Mouse (Mus musculus): Measurements from ENCODE around the gene Prf1. TPM values are rescaled to one million over a fixed set of nuclear protein-coding genes. Genes with fewer than 3 reads are reported as not detected.

The Prf1 gene
- total RNA-seq, 2 experiments from 2014 or later = not detected

DNA sequence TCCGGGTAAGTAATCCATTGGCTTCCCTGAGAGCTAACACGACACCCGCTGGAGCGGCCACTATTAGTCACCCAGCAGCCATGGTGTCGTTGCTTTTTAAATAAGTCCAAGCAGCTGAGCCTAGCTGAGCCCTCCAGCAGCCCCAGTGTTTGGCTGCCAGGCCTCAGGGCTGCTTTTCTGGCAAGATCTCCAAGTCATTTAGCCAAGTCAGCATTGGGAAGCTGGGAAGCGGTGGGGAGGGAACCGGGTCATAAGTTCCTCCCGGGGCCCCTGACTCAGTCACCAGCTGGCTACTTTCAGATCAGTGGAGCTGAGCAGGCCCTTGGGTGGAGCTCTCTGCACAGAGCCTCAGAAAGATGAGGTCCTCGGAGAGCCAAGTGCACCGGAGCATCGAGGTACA, 12.4 kb upstream of the Prf1 start:
- DNase-seq (ENCODE audit: extremely low spot score in 1 of 2, low spot score in 1 of 2) = no peak

DNA sequence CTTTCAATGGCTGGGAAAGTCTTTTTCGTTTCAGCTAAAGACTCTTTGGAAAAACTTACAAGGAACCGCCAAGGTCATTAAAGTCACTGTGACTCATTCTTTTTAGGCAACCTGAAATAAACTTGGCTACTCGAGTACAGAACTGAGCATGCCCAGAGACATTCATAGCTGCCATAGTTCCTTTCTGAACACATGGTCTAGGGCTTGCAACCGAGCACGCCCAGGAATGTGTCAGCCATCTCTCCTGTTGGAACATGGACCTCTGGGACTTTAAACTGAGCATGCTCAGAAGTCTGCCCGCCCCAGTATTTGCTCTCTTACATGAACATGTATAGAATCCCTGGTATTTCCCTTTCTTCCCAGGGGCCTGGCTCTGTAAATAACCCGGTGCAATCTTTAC, 11.4 kb upstream of the Prf1 start:
- DNase-seq (ENCODE audit: extremely low spot score in 1 of 2, low spot score in 1 of 2) = no peak

DNA sequence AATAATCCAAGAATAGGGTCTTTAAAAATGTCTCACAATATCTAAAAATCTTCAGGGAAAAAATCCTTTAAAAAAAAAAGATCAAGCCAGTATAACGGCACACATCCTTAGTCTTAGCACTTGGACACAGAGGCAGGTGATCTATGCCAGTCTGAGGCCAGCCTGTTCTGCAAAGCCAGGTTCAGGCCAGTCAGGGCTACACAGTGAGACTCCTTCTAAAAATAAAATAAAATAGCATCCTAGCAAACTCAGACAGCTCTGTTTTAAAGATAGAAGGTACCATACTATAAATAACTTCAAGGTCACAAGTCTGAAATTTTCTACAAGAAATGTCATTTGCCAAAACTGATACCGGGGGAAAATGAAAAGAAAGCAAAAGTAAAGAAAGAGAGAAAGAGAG, 7.6 kb upstream of the Prf1 start:
- no peak for DNase-seq (ENCODE audit: extremely low spot score in 1 of 2, low spot score in 1 of 2)

DNA sequence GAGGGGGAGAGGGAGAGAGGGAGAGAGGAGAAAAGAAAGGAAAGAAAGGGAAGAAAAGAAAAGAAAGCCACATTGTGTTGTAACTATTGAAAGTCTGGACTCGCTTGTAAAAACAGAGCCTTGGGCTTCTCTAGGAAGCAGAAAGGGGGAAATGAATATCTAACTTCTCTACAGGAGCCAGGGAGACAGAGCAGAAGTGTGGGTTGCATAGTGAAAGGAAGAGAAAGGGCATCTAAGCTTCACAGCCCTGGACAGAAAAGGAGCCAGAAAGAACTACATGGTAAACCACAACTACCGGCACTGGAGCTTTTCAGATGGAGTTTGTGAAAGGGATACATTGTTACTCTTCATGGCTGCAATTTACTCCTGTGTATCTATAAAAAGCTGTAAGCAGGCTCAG, 7.2 kb upstream of the Prf1 start:
- no peak for DNase-seq (ENCODE audit: extremely low spot score in 1 of 2, low spot score in 1 of 2)

DNA sequence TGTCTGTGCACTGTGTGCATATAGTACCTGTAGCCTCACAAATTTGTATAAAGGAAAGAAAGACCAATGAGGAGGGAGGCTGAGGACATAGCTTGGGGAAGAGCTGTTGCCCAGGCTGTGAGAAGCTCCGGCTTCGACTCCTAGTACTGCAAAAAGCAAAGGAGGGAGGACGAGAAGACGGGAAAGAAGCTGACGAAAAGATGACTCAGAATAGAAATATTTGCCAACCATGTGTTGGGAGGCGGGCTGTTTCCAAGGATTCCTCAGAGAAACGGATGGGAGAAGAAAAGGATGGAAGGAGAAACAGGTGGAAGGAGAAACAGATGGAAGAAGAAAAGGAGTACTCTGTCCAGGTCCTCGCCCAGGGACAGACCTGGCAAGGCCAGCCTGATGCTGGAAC, 3.4 kb upstream of the Prf1 start:
- DNase-seq (ENCODE audit: extremely low spot score in 1 of 2, low spot score in 1 of 2) = no peak

DNA sequence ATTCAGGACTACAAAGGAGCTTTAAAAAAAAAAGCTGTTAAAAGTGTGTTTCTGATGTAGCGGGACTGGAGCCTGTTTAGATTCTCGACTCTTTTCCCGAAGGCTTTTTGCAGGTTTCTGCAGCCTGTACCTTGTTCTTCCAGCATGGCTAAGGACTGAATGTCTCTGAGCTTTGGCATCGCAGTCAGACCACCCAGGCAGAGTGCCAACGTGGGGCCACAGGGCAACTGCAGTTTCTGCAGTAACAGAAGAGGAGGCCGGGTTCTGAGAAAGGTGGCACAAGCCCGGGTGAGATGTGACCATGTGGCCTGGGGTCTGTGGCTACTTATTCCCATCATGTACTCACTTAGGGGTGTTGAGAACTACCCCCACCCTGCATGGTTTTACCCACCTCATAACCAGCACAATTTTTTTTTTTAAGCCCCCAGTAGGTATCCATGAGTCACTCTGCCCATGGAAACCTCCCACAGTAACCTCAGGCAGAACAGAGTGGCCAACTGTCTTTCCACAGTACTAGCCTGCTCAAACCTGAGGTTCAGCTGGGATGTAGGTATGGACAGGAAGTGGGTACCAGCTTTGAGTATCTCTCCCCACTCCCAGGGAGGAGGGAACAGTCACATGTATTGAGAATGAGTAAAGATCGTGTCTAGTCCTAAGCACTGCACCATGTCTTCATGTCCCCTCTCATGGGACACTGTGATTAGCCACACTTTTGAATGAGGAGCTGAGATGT, 754 bp upstream of the Prf1 start:
- no peak for DNase-seq (ENCODE audit: extremely low spot score in 1 of 2, low spot score in 1 of 2)

DNA sequence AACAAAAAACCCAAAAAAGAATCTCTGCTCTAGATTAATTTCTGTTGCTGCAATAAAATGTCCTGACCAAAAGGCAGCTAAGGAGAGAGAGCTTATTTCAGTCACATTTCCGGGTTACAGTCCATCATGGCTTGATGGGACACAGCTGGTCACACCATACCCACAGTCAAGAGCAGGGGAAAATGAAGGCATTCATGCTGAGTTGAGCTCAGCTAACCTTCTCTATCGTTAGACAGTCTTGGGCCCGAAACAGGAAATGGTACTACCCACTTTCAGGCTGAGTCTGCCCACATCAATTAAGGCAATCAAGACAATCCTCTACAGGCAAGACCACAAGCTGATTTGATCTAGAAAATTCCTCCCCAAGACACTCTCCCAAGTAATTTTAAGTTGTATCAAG, 3.4 kb downstream of the Prf1 start:
- no peak for DNase-seq (ENCODE audit: extremely low spot score in 1 of 2, low spot score in 1 of 2)

DNA sequence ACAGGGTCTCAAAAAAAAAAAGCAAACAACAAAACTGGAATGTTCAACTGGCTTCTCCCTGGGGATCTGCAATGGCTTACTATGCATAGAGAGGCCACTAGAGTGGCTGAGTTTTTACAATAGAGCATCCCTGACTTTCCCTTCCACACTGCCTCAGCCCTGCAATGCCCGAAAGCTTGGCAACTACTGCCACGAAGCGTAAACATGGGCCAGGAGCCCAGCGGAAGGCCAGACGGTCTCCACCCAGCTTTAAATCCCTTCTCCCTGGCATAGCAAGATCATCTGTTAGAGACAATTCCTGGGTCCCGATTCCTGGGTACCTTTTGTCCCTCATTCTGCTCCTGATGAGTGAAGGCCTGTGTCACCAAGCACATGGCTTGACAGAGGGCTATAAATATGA, 6.4 kb downstream of the Prf1 start:
- no peak for DNase-seq (ENCODE audit: extremely low spot score in 1 of 2, low spot score in 1 of 2)

DNA sequence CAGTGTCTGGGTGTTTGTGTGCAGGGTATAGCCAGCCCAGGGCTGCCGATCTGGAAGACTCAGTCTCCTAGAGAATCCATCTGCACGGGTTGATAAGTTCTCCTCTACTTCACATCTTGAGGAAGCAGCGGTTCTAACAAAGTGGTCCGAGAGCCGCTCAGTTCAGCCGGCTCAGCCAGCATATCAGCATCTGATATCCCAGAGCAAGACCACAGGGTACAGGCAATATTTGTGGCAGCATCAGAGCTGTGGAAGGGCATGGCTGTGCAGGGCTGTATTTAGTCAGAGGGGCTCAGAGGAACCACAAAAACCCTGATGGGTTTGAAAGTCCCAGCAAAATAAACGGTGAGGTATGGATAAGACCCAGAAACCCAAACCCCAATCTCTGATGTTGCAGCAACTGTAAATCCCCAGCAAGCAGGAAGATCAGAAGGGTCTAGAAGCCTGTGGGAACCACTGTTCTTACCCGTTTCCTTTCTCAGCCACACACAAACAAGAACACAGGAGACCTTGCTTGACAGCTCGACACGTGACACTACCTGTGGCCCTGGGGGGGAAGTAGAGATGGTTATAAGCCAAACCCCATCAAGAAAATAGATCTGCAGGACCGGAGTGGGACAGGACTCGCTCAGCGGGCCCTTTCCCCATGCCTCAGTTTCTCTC, 8.4 kb downstream of the Prf1 start:
- DNase-seq (ENCODE audit: extremely low spot score in 1 of 2, low spot score in 1 of 2) = no peak

DNA sequence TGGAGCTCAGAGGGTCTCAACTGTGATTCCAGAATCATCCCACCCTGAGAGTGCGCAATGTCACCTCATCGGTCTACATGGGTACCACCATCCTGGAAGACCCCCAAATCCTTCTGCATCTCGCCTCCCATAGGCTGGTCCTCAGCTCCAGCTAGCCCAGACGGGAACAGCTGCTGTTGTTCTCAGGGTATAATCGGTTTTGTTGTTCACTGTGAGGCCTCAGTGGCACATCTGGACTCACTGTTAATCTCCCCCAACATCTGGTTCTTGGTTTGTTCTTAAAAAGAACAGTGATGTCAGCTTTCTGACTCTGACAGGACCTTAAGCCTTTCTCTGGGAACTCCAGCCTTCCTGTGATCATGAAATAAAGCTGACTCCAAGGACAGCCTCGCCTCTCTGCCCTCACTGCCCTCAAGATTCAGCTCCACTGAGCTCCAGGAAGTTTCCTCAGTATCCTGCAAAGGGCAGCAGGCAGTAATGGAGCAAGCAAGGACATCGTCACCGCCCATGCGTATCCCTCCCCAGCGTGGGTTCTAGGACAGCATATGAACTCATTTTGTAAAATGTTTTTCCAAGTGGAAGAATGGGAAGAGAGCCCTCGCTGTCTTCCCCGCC, 11.2 kb downstream of the Prf1 start:
- DNase-seq (ENCODE audit: extremely low spot score in 1 of 2, low spot score in 1 of 2) = no peak

DNA sequence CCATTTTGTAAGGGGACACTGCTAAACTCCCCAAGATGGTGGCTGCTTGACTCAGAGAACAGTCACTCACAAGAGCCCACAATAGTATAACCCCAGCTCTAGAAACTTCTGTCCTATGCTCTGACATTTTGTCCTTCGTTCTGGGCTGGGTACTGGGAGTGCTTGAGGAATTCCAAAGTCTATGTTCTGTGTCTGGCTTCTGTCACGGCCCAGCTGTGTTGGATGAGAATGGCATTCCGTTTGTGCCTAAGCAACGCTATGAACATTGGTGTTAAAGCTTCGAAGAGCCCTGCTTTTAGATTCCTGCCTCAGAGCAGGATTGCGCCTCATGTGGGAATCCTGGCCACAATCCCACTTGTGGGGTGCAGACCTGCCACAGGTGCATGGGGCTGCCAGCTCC, 14.5 kb downstream of the Prf1 start:
- no peak for DNase-seq (ENCODE audit: extremely low spot score in 1 of 2, low spot score in 1 of 2)

DNA sequence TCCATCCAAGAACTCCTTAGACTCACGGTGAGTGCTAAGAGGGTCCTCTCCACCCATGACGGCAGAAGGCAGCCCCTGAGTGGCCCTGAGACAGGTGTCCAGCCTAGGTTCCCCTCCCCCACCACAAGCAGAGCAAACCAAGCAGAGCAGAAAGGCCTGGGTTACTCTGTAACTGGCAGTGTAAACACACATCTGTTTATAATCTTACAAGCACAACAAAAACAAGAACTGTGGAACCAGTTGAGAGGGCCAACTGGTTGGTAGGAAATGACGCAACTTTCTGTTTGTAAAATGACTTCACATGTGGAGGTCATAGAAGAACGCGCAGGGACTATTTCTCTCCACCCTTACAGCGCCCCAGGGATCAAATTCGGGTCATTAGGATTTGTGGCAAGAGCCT, 15.1 kb downstream of the Prf1 start:
- no peak for DNase-seq (ENCODE audit: extremely low spot score in 1 of 2, low spot score in 1 of 2)

DNA sequence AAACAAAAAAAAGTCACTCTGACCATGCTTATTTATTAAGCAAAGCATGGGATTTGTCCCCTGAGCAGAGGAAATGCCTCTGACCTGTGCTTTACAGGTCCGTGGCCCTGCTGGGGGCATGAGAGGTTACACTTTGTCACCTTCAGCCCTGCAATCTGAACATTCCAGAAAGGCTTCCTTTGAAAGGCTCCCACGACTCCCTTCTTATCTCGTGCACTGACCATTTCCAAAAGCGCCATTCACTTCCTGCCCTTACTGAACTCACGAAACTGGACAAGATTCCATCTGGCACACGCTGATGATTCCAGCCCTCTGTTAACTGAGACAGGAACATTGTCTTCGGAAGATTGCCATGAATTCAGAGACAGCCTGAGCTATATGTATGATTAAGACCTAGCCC, 16.1 kb downstream of the Prf1 start:
- no peak for DNase-seq (ENCODE audit: extremely low spot score in 1 of 2, low spot score in 1 of 2)

DNA sequence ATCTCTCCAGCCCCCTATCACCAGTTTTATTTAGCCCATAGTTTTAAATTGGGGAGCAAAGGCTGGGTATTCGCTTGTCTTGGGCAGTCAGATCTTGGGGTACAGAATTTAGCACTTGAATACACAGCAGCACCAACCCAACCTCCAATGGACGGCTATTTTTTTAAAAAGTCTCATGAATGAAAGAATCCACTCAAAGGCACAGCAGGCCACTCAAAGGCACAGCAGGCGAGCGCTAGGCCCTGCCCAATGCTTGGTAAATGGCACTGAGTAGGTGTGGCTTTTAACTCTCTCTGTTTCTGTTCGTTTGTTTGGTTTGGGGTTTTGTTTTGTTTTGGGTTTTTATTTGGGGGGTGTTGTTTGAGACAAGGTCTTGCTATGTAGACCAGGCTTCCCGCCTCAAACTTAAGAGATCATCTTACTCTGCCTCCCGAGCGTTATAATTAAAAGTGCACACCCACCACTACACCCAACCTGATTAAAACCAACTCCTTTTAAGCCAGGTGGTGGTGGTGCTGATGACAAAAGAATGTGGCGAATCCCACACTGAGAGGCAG, 17.8 kb downstream of the Prf1 start:
- no peak for DNase-seq (ENCODE audit: extremely low spot score in 1 of 2, low spot score in 1 of 2)

DNA sequence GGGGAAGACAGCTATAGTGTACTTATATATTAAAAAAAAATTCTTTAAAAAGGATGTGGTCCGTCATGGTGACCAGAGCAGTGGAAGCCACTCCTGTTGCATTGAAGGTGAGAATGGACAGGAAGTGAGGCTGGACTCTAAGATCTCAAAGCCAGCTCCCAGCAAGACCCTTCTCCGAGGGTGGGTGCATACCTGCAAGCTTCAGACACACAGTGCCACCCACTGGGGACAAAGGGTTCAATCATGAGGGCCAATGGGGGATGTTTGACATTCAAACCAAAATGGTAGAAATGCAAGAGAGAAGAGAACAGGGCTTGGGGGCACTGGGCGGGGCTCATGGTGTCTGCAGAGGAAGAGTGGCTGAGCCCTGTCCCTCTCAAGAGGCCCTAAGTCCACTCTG, 20.9 kb downstream of the Prf1 start:
- no peak for DNase-seq (ENCODE audit: extremely low spot score in 1 of 2, low spot score in 1 of 2)

DNA sequence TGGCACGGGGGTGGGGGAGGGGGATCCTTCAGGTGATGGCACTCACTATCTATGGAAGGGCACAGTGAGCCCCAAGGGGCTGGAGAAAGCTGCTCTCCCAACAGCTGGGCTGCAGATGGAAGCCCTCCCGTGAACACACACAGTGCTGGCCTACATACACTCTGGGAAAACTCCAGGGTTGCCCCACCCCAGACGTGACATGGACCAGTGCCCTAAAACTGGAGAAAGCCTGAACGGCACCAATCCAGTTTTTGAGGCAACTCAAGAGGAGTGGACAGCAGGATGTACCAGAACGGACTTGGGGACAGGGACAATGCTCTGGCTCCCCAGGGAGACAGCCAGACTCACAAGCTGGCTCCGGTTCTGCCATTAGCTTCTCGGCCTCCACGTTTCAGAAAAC, 27.1 kb downstream of the Prf1 start:
- DNase-seq (ENCODE audit: extremely low spot score in 1 of 2, low spot score in 1 of 2) = no peak

DNA sequence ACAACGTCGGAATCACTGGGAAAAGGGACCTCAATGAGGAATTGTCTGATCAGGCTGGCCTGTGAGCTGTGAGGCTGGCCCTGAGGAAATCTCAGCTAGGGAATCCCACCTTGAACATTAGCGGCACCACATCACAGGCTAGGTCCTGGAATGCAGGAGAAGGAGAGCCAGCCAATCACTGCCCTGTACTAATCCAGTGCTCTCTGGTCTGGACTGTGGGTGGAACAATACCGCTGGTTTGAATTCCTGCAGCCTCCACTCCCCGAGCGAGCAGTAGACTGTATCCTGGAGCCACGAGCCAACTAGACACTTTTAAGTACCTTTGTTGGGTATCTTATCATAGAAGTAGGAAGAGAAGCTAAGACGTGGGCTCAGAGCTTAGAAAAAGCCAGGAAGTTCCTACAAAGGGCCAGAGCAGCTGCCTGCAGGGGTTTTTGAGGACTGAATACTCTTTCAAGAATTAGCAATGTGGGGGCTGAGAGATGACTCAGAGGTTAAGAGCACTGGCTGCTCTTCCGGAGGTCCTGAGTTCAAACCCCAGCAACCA, 28.2 kb downstream of the Prf1 start:
- DNase-seq (ENCODE audit: extremely low spot score in 1 of 2, low spot score in 1 of 2) = no peak

DNA sequence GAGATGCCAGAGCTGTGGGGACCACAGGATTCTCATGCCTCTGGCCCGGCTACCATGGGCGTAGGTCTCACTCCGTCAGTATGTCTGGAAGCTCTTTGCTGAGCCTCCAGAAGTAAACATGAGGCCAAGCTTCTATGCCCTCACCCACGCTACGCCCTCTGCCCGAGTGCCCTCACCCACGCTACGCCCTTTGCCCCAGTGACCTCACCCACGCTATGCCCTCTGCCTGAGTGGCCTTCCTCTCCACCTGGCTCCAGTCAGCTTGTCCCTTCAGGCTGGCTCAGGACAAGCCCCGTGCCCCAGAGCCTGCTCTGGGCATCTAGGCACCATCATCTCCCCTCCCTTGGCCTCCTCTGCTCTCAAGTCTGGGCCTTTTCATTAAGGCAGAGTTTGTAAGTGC, 29.9 kb downstream of the Prf1 start:
- DNase-seq (ENCODE audit: extremely low spot score in 1 of 2, low spot score in 1 of 2) = no peak

DNA sequence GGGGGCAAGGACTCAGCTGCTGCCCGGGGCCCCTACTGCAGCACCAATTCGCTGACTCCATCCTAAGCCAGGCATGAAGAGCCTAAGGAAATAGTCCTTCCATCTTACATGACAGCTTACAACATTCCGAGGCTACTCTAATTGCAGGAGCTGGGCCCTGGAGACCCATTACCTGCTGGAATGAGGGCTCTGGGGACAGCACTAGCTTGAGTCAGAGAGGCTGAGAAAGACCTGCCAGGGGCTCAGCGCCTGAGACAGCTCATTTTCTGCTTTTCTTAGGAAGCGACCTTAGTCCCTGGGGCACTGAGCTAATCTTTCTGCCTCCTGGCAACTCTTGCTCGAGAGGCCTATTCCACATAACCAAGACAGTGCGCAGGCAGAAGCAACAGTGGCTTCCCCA, 31.3 kb downstream of the Prf1 start:
- DNase-seq (ENCODE audit: extremely low spot score in 1 of 2, low spot score in 1 of 2) = no peak

DNA sequence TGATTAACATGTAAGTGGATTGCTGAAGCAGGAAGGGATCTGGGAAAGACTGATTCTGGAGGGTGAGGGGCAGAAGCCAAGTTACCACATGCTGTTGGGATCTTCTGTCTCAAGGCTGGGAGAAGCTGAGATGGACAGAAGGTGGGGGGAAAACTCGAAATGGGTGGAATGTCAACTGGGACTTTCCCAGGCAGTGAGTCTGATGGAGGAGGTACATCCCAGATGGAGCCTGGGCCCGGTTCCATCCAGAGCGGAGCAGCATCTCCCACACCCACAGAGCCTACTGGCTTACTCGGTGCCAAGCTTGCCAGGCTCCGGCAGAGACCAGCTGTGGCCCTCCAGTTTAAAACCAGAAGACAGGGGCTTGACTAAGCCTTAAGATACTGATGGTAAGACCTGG, 33.4 kb downstream of the Prf1 start:
- peak; percentile 61 to 71 for DNase-seq (ENCODE audit: extremely low spot score in 1 of 2, low spot score in 1 of 2)

DNA sequence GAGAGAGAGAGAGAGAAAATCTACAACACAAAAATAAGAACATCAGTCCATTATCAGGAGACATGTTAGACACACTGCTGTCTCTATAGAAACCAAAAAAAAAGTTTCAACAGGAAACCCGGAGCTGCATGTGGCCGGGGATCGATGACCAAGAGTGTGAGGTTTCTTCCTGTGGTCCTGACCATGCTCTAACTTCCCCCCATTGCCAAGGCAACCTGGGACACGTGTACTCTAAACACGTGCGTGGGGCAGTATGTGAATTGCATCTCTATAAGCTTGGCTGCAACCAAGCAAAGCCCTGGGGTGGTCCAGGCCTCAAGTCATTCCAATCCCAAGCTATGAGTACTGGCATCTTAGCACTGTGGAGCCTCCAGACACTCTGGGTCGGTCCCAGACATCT, 36.9 kb downstream of the Prf1 start:
- DNase-seq (ENCODE audit: extremely low spot score in 1 of 2, low spot score in 1 of 2) = no peak

Measured in layer of hippocampus, postnatal 25 days (tissue).